Mouse (Mus musculus) layer of hippocampus, adult 9-11 months (tissue): Measurements from ENCODE around the gene Mmd.

Experiments used
- DNase-seq: peaks from one replicate; pipeline ENCODE4 v3.0.0; 2022

Gene Mmd

GRCm38 (mm10) chr11:90284079-90284478 is 34.8 kb downstream of the Mmd start:
- no peak for DNase-seq

- no peak for DNase-seq
Measured at GRCm38 (mm10) chr11:90284623-90285022, 35.4 kb downstream of the Mmd start.

- no peak for DNase-seq
Measured at GRCm38 (mm10) chr11:90286550-90287154, 37.4 kb downstream of the Mmd start.

GRCm38 (mm10) chr11:90291156-90291555 is 41.9 kb downstream of the Mmd start:
- no peak for DNase-seq

GRCm38 (mm10) chr11:90292766-90293165 is 43.5 kb downstream of the Mmd start:
- DNase-seq = no peak

GRCm38 (mm10) chr11:90294622-90295021 is 45.4 kb downstream of the Mmd start:
- no peak for DNase-seq

GRCm38 (mm10) chr11:90306067-90306466 is 56.8 kb downstream of the Mmd start:
- DNase-seq = no peak

GRCm38 (mm10) chr11:90306993-90307392 is 57.7 kb downstream of the Mmd start:
- DNase-seq = peak; percentile 38

- DNase-seq = no peak
Measured at GRCm38 (mm10) chr11:90314606-90315005, 65.3 kb downstream of the Mmd start.

- peak; percentile 60 for DNase-seq
Measured at GRCm38 (mm10) chr11:90317482-90317881, 68.2 kb downstream of the Mmd start.

GRCm38 (mm10) chr11:90320922-90321321 is 71.7 kb downstream of the Mmd start:
- DNase-seq = no peak

- no peak for DNase-seq
Measured at GRCm38 (mm10) chr11:90324597-90324996, 75.3 kb downstream of the Mmd start.

- no peak for DNase-seq
Measured at GRCm38 (mm10) chr11:90326146-90326545, 76.9 kb downstream of the Mmd start.

- DNase-seq = no peak
Measured at GRCm38 (mm10) chr11:90326836-90327235, 77.6 kb downstream of the Mmd start.
